Mouse (Mus musculus): ENCODE data around the gene Dclre1a. TPM values are rescaled to one million over a fixed set of nuclear protein-coding genes. Genes with fewer than 3 reads are reported as not detected.
A peak's percentile ranks its signal among the peaks of the same experiment; 100 is the strongest.

Dclre1a gene
- total RNA-seq (2014; rRNA removed) = 12.1 and 13.5 TPM in 2 replicates
- polyA plus RNA-seq (2012; rRNA removed) = 3.1 and 3.3 TPM in 2 replicates

GRCm38 (mm10) chr19:56547456-56548229, at the start of gene Dclre1a:
Dclre1a (minus strand) TSS chr19:56548222.
- Histone ChIP-seq H3K27me3 (ENCODE audit: control insufficient read depth, insufficient read depth, low read length) (no peaks in the 10 kb centered on the region), H3K79me2 (ENCODE audit: control insufficient read depth, insufficient read depth, low read length) (no peaks in the 10 kb centered on the region; the same call in 1 of the 2 replicates), H3K36me3 (ENCODE audit: control insufficient read depth, insufficient read depth, low read length) (peaks cover 18% of the 10 kb centered on the region; the same call in 1 of the 2 replicates), H3K9ac (ENCODE audit: low read depth, low read length) (peak within 1 kb of the TSS; percentile 95), H3K4me1 (ENCODE audit: control insufficient read depth, insufficient read depth, low read length) (peaks cover 9% of the 10 kb centered on the region; the same call in 1 of the 2 replicates), H3K4me3 (ENCODE audit: insufficient read depth, low read depth, low read length) (peak within 1 kb of the TSS; percentile 89), H3K27ac (replicated peaks; ENCODE audit: insufficient read depth, low read depth, low read length) (peak within 1 kb of the TSS; percentile 94)
- TF ChIP-seq POLR2A (IDR thresholded peaks at IDR 0.05; ENCODE audit: extremely low read depth, insufficient read depth, low read length) (no peak), CTCF (IDR thresholded peaks at IDR 0.05; ENCODE audit: low read depth, low read length) (no peak)
- peak; percentile 68 for DNase-seq (ENCODE audit: extremely low read depth, low read depth, low spot score)
- 3% methylated on average over 20 of the region's 20 CpGs for WGBS

GRCm38 (mm10) chr19:56592472-56592871, 44.5 kb upstream of the Dclre1a start:
- Histone ChIP-seq H3K27ac (replicated peaks; ENCODE audit: insufficient read depth, low read depth, low read length) (no peak overlapping the region), H3K36me3 (ENCODE audit: control insufficient read depth, insufficient read depth, low read length) (peaks cover 36% of the 10 kb centered on the region), H3K79me2 (ENCODE audit: control insufficient read depth, insufficient read depth, low read length) (no peaks in the 10 kb centered on the region), H3K27me3 (ENCODE audit: control insufficient read depth, insufficient read depth, low read length) (no peaks in the 10 kb centered on the region), H3K4me1 (ENCODE audit: control insufficient read depth, insufficient read depth, low read length) (no peaks in the 10 kb centered on the region), H3K4me3 (ENCODE audit: insufficient read depth, low read depth, low read length) (no peak overlapping the region), H3K9ac (ENCODE audit: low read depth, low read length) (no peak overlapping the region)
- 97% methylated on average over 9 of the region's 9 CpGs for WGBS
- no peak for DNase-seq (ENCODE audit: extremely low read depth, low read depth, low spot score)
- TF ChIP-seq POLR2A (IDR thresholded peaks at IDR 0.05; ENCODE audit: extremely low read depth, insufficient read depth, low read length) (no peak), CTCF (IDR thresholded peaks at IDR 0.05; ENCODE audit: low read depth, low read length) (no peak)

GRCm38 (mm10) chr19:56590250-56590649, 42.2 kb upstream of the Dclre1a start:
- Histone ChIP-seq H3K4me1 (ENCODE audit: control insufficient read depth, insufficient read depth, low read length) (no peaks in the 10 kb centered on the region), H3K27me3 (ENCODE audit: control insufficient read depth, insufficient read depth, low read length) (no peaks in the 10 kb centered on the region), H3K36me3 (ENCODE audit: control insufficient read depth, insufficient read depth, low read length) (peaks cover 23% of the 10 kb centered on the region), H3K9ac (ENCODE audit: low read depth, low read length) (no peak overlapping the region), H3K79me2 (ENCODE audit: control insufficient read depth, insufficient read depth, low read length) (no peaks in the 10 kb centered on the region), H3K27ac (replicated peaks; ENCODE audit: insufficient read depth, low read depth, low read length) (no peak overlapping the region), H3K4me3 (ENCODE audit: insufficient read depth, low read depth, low read length) (no peak overlapping the region)
- 92% methylated on average over 3 of the region's 3 CpGs for WGBS
- TF ChIP-seq CTCF (IDR thresholded peaks at IDR 0.05; ENCODE audit: low read depth, low read length) = no peak
- TF ChIP-seq POLR2A (IDR thresholded peaks at IDR 0.05; ENCODE audit: extremely low read depth, insufficient read depth, low read length) = no peak
- no peak for DNase-seq (ENCODE audit: extremely low read depth, low read depth, low spot score)

GRCm38 (mm10) chr19:56589455-56589854, 41.4 kb upstream of the Dclre1a start:
- no peak for DNase-seq (ENCODE audit: extremely low read depth, low read depth, low spot score)
- no peaks in the 10 kb centered on the region for H3K27me3 ChIP-seq (ENCODE audit: control insufficient read depth, insufficient read depth, low read length)
- no peak overlapping the region for H3K27ac ChIP-seq (replicated peaks; ENCODE audit: insufficient read depth, low read depth, low read length)
- H3K36me3 ChIP-seq (ENCODE audit: control insufficient read depth, insufficient read depth, low read length) = peaks cover 20% of the 10 kb centered on the region
- no peak for TF ChIP-seq CTCF (IDR thresholded peaks at IDR 0.05; ENCODE audit: low read depth, low read length)
- no peak for TF ChIP-seq POLR2A (IDR thresholded peaks at IDR 0.05; ENCODE audit: extremely low read depth, insufficient read depth, low read length)
- H3K79me2 ChIP-seq (ENCODE audit: control insufficient read depth, insufficient read depth, low read length) = no peaks in the 10 kb centered on the region
- no peaks in the 10 kb centered on the region for H3K4me1 ChIP-seq (ENCODE audit: control insufficient read depth, insufficient read depth, low read length)
- WGBS = 99% methylated on average over 5 of the region's 5 CpGs
- no peak overlapping the region for H3K9ac ChIP-seq (ENCODE audit: low read depth, low read length)
- H3K4me3 ChIP-seq (ENCODE audit: insufficient read depth, low read depth, low read length) = no peak overlapping the region

- no peak for DNase-seq (ENCODE audit: extremely low read depth, low read depth, low spot score)
- Histone ChIP-seq H3K79me2 (ENCODE audit: control insufficient read depth, insufficient read depth, low read length) (no peaks in the 10 kb centered on the region), H3K9ac (ENCODE audit: low read depth, low read length) (no peak overlapping the region), H3K36me3 (ENCODE audit: control insufficient read depth, insufficient read depth, low read length) (peaks cover 17% of the 10 kb centered on the region), H3K4me1 (ENCODE audit: control insufficient read depth, insufficient read depth, low read length) (no peaks in the 10 kb centered on the region), H3K4me3 (ENCODE audit: insufficient read depth, low read depth, low read length) (no peak overlapping the region), H3K27me3 (ENCODE audit: control insufficient read depth, insufficient read depth, low read length) (no peaks in the 10 kb centered on the region), H3K27ac (replicated peaks; ENCODE audit: insufficient read depth, low read depth, low read length) (no peak overlapping the region)
- 85% methylated on average over 6 of the region's 6 CpGs for WGBS
- TF ChIP-seq CTCF (IDR thresholded peaks at IDR 0.05; ENCODE audit: low read depth, low read length) = no peak
- no peak for TF ChIP-seq POLR2A (IDR thresholded peaks at IDR 0.05; ENCODE audit: extremely low read depth, insufficient read depth, low read length)
These were observed 41.0 kb upstream of the Dclre1a start for GRCm38 (mm10) chr19:56589008-56589407.

- TF ChIP-seq CTCF (IDR thresholded peaks at IDR 0.05; ENCODE audit: low read depth, low read length) = no peak
- TF ChIP-seq POLR2A (IDR thresholded peaks at IDR 0.05; ENCODE audit: extremely low read depth, insufficient read depth, low read length) = no peak
- WGBS = 54% methylated on average over 6 of the region's 6 CpGs
- H3K27me3 ChIP-seq (ENCODE audit: control insufficient read depth, insufficient read depth, low read length) = no peaks in the 10 kb centered on the region
- no peak overlapping the region for H3K27ac ChIP-seq (replicated peaks; ENCODE audit: insufficient read depth, low read depth, low read length)
- no peaks in the 10 kb centered on the region for H3K79me2 ChIP-seq (ENCODE audit: control insufficient read depth, insufficient read depth, low read length)
- no peaks in the 10 kb centered on the region for H3K4me1 ChIP-seq (ENCODE audit: control insufficient read depth, insufficient read depth, low read length)
- DNase-seq (ENCODE audit: extremely low read depth, low read depth, low spot score) = no peak
- peaks cover 16% of the 10 kb centered on the region for H3K36me3 ChIP-seq (ENCODE audit: control insufficient read depth, insufficient read depth, low read length)
- H3K4me3 ChIP-seq (ENCODE audit: insufficient read depth, low read depth, low read length) = no peak overlapping the region
- H3K9ac ChIP-seq (ENCODE audit: low read depth, low read length) = no peak overlapping the region
These were observed 40.2 kb upstream of the Dclre1a start for GRCm38 (mm10) chr19:56588205-56588626.
